Mouse (Mus musculus): ENCODE data around the gene Prtn3.
A peak's percentile ranks its signal among the peaks of the same experiment; 100 is the strongest.

Prtn3 gene

GRCm38 (mm10) chr10:79855558-79856184 is 18.6 kb upstream of the Prtn3 start:
- DNase-seq (ENCODE audit: low spot score in 2 of 2), result peak; percentile 42 to 72

GRCm38 (mm10) chr10:79856280-79856679 is 18.0 kb upstream of the Prtn3 start:
- DNase-seq (ENCODE audit: low spot score in 2 of 2), result no peak

GRCm38 (mm10) chr10:79856704-79857451 is 17.4 kb upstream of the Prtn3 start:
- DNase-seq (ENCODE audit: low spot score in 2 of 2), result no peak

GRCm38 (mm10) chr10:79857452-79857811 is 16.8 kb upstream of the Prtn3 start:
- DNase-seq (ENCODE audit: low spot score in 2 of 2), result peak; percentile 57 to 81

- no peak for DNase-seq (ENCODE audit: low spot score in 2 of 2)
These were observed 16.4 kb upstream of the Prtn3 start for GRCm38 (mm10) chr10:79857894-79858293.

GRCm38 (mm10) chr10:79858416-79859074 is 15.7 kb upstream of the Prtn3 start:
- no peak for DNase-seq (ENCODE audit: low spot score in 2 of 2)

- no peak for DNase-seq (ENCODE audit: low spot score in 2 of 2)
These were observed 15.2 kb upstream of the Prtn3 start for GRCm38 (mm10) chr10:79859116-79859515.

GRCm38 (mm10) chr10:79860079-79860911 is 14.0 kb upstream of the Prtn3 start:
- DNase-seq (ENCODE audit: low spot score in 2 of 2), result no peak

- DNase-seq (ENCODE audit: low spot score in 2 of 2), result no peak
These were observed 12.8 kb upstream of the Prtn3 start for GRCm38 (mm10) chr10:79861230-79862048.

GRCm38 (mm10) chr10:79862049-79862788 is 12.1 kb upstream of the Prtn3 start:
- DNase-seq (ENCODE audit: low spot score in 2 of 2), result no peak

GRCm38 (mm10) chr10:79862925-79863324 is 11.4 kb upstream of the Prtn3 start:
- no peak for DNase-seq (ENCODE audit: low spot score in 2 of 2)

- DNase-seq (ENCODE audit: low spot score in 2 of 2), result no peak
These were observed 9.7 kb upstream of the Prtn3 start for GRCm38 (mm10) chr10:79864351-79865188.

GRCm38 (mm10) chr10:79865189-79865601 is 9.1 kb upstream of the Prtn3 start:
- DNase-seq (ENCODE audit: low spot score in 2 of 2), result no peak

- no peak for DNase-seq (ENCODE audit: low spot score in 2 of 2)
These were observed 8.4 kb upstream of the Prtn3 start for GRCm38 (mm10) chr10:79865801-79866295.

GRCm38 (mm10) chr10:79866601-79867000 is 7.7 kb upstream of the Prtn3 start:
- DNase-seq (ENCODE audit: low spot score in 2 of 2), result no peak

GRCm38 (mm10) chr10:79871845-79872244 is 2.4 kb upstream of the Prtn3 start:
- DNase-seq (ENCODE audit: low spot score in 2 of 2), result no peak

- no peak for DNase-seq (ENCODE audit: low spot score in 2 of 2)
These were observed 1.4 kb upstream of the Prtn3 start for GRCm38 (mm10) chr10:79872862-79873261.

GRCm38 (mm10) chr10:79873313-79873712 is 963 bp upstream of the Prtn3 start:
- DNase-seq (ENCODE audit: low spot score in 2 of 2), result no peak

- no peak for DNase-seq (ENCODE audit: low spot score in 2 of 2)
These were observed 474 bp upstream of the Prtn3 start for GRCm38 (mm10) chr10:79873715-79874289.

Data from spleen, postnatal 4 days (tissue).